Mouse (Mus musculus) kidney, embryonic 16.5 days (tissue): ENCODE measurements at regions not wholly inside any gene's neighbourhood (a gene's known extent, or its start where the extent isn't known, plus 50 kb on each side); places are given as distances from the start of the nearest gene placed in this dataset.
"Not testable (repeated sequence)": the region's sequence is repeated elsewhere in the genome, so short reads cannot be mapped to it uniquely, and the experiment has no call there.

Experiments
- ATAC-seq: fragments of 200-750 bp; cut with Nextera tagmentation; 2 replicates; pipeline ENCODE4 v1.8.0; 2017; ENCODE audit warnings: moderate TSS enrichment; ENCODE audit not compliant: low FRiP score, low TSS enrichment
- H3K27ac ChIP-seq: fragments of 300-500 bp; sonication (generic); 2 replicates; pipeline ENCODE4 v1.5.1; 2014; ENCODE audit warnings: low read length
- H3K27me3 ChIP-seq: fragments of 300-500 bp; sonication (generic); 2 replicates; pipeline ENCODE4 v1.6.1; 2014; ENCODE audit warnings: low read length, control low read depth, mixed read lengths; ENCODE audit not compliant: insufficient read depth
- H3K36me3 ChIP-seq: fragments of 300-500 bp; sonication (generic); 2 replicates; pipeline ENCODE4 v1.6.1; 2014; ENCODE audit warnings: low read length, control low read depth, mixed read lengths; ENCODE audit not compliant: insufficient read depth
- H3K4me1 ChIP-seq: fragments of 300-500 bp; sonication (generic); 2 replicates; pipeline ENCODE4 v1.6.1; 2014; ENCODE audit warnings: low read length, control low read depth, mixed read lengths; ENCODE audit not compliant: insufficient read depth
- H3K4me2 ChIP-seq: fragments of 300-500 bp; sonication (generic); replicated peaks from 2 replicates; pipeline ENCODE4 v1.6.1; 2014; ENCODE audit warnings: low read depth, low read length
- H3K4me3 ChIP-seq: fragments of 300-500 bp; sonication (generic); 2 replicates; pipeline ENCODE4 v1.5.1; 2014; ENCODE audit warnings: mild to moderate bottlenecking, low read length
- H3K9ac ChIP-seq: fragments of 300-500 bp; sonication (generic); replicated peaks from 2 replicates; pipeline ENCODE4 v1.6.1; 2014; ENCODE audit warnings: low read length
- H3K9me3 ChIP-seq: fragments of 300-500 bp; sonication (generic); 2 replicates; pipeline ENCODE4 v1.6.1; 2016; ENCODE audit warnings: low read length, control low read depth
- WGBS: fragments of 180-500 bp; shearing (Covaris S2); extraction: QIAGEN DNeasy Blood & Tissue Kit; methylation state at CpG from one replicate; pipeline ENCODE4 v1.1.7; 2014; 5-methylcytosine and 5-hydroxymethylcytosine counted together

DNA sequence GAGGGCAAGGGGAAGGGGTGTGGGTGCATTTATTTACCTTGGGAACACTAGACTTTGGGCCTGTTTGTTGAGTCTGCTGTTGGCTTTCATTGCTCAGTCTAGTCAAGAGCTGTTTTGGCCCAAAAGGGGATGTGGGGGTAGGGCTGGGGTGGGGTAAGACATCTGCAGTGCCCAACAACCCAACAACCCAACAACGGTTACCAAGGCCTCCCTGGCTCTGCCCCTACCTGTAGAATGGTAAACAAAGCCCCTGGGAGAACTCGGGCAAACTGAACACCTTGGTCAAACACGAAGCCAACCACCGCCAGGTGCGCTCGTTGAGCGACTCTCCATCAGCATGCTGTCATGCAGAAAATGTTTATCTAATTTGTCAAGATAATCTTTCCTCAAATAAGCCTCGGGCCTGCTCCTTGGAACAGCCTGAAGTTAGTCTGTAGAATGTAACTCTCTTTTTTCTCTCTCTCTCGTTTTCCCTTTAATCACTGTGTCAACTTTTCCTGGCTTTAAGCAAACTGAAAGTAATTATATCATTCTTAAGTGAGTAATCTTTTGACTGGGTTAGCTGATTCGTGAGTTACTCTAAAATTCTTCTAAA lies 97.4 kb downstream of the Sox2 start:
- no peak for ATAC-seq
- no peaks in the 10 kb centered on the region for H3K4me1 ChIP-seq
- no peak overlapping the region for H3K4me3 ChIP-seq
- no peak overlapping the region for H3K9ac ChIP-seq
- WGBS: 53% methylated on average over 10 of the region's 10 CpGs
- no peak overlapping the region for H3K27ac ChIP-seq
- no peaks in the 10 kb centered on the region for H3K9me3 ChIP-seq
- H3K27me3 ChIP-seq: no peaks in the 10 kb centered on the region
- H3K36me3 ChIP-seq: no peaks in the 10 kb centered on the region
- H3K4me2 ChIP-seq: no peak overlapping the region

DNA sequence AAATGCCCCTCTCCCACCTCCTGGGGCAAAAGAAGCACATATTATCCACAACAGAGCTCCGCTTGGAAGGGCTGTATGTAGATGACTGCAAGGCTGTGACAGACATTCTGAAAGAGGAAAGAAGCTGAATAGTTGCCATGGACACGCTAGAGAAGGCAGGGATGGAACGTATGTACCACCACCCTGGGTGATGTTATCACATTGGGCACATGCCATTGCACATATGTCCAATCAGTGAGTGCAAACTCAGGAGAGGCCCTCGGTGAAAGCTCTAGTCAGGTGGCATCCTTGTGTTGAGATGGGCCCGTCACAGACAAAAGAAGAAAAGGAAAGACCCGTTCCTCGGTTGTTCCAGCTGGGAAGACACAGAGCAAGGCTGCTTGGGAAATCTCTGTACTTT lies 99.8 kb downstream of the Sox2 start:
- no peaks in the 10 kb centered on the region for H3K27me3 ChIP-seq
- WGBS: 88% methylated on average over 7 of the region's 7 CpGs
- H3K4me3 ChIP-seq: no peak overlapping the region
- no peak overlapping the region for H3K27ac ChIP-seq
- H3K36me3 ChIP-seq: no peaks in the 10 kb centered on the region
- no peaks in the 10 kb centered on the region for H3K4me1 ChIP-seq
- H3K4me2 ChIP-seq: no peak overlapping the region
- ATAC-seq: no peak
- no peak overlapping the region for H3K9ac ChIP-seq
- H3K9me3 ChIP-seq: no peaks in the 10 kb centered on the region

DNA sequence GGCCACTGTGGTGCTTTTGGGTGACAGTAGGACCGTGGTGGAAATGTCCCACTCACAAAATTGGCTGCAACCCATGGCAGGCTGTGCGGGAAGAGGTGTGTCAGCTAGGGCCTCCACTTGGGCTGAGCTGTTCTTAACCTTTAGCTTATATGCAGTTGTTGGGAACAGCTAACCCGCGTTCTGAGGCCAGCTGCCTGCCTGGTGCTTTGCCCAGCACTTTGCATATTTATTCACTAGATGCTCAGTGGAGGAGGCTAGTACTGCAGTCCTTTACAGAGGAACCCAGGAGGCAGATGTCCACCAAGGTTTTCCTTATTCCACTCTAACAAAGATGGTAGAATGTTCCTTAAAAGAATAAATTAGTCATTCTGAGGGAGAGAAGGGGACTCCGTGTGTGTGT lies 101.3 kb downstream of the Sox2 start:
- Histone ChIP-seq H3K27me3 (no peaks in the 10 kb centered on the region), H3K4me2 (no peak overlapping the region), H3K9ac (no peak overlapping the region), H3K27ac (no peak overlapping the region), H3K4me1 (peaks cover 2% of the 10 kb centered on the region; the same call in 1 of the 2 replicates), H3K36me3 (no peaks in the 10 kb centered on the region), H3K4me3 (no peak overlapping the region), H3K9me3 (no peaks in the 10 kb centered on the region)
- no peak for ATAC-seq
- WGBS: 83% methylated on average over 5 of the region's 5 CpGs

DNA sequence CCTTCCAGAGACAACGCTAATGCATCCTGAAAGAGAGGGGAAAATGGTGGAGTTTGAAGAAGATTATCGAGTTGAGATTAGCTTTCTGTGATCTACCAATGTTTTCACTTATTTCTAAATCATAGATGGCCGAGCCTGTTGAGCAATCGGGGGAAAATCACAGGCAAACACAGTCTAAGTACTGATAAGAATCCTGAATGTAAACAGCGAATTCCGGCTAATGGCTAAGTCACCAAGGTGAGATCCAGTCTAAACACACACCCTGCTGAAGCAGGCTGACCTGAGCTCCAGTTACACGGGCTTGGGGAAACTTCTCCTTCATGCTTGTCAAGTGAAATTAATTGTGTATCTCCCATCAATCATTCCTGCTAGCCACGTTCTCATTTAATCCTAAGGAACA lies 103.4 kb downstream of the Sox2 start:
- Histone ChIP-seq H3K4me3 (no peak overlapping the region), H3K9me3 (no peaks in the 10 kb centered on the region), H3K27me3 (no peaks in the 10 kb centered on the region), H3K4me1 (peaks cover 5% of the 10 kb centered on the region; the same call in 1 of the 2 replicates), H3K4me2 (no peak overlapping the region), H3K27ac (no peak overlapping the region), H3K36me3 (no peaks in the 10 kb centered on the region), H3K9ac (no peak overlapping the region)
- ATAC-seq: no peak
- WGBS: 36% methylated on average over 8 of the region's 8 CpGs

DNA sequence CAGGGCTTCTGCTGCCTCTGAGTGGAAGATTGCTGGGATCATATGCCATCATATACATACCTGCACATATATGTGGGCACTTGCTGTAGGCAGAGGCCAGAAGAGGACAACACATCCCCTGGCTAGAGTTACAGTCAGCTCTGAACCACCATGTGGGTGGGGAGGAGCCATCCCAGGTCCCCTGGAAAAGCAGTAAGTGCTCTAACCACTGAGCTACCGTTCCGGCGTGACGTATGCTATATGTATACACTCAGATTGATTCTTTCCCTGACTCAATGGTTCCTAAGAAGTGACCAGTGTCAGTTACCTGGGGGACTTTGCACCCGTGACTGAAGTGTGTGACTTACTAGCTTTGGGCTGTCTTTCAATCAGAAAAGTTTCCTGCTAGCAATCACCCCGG lies 104.6 kb downstream of the Sox2 start:
- WGBS: 91% methylated on average over 6 of the region's 6 CpGs
- ATAC-seq: no peak
- H3K9ac ChIP-seq: no peak overlapping the region
- H3K4me2 ChIP-seq: no peak overlapping the region
- H3K4me3 ChIP-seq: no peak overlapping the region
- H3K27ac ChIP-seq: no peak overlapping the region
- H3K4me1 ChIP-seq: peaks cover 5% of the 10 kb centered on the region; the same call in 1 of the 2 replicates
- no peaks in the 10 kb centered on the region for H3K36me3 ChIP-seq
- H3K27me3 ChIP-seq: no peaks in the 10 kb centered on the region
- H3K9me3 ChIP-seq: no peaks in the 10 kb centered on the region

DNA sequence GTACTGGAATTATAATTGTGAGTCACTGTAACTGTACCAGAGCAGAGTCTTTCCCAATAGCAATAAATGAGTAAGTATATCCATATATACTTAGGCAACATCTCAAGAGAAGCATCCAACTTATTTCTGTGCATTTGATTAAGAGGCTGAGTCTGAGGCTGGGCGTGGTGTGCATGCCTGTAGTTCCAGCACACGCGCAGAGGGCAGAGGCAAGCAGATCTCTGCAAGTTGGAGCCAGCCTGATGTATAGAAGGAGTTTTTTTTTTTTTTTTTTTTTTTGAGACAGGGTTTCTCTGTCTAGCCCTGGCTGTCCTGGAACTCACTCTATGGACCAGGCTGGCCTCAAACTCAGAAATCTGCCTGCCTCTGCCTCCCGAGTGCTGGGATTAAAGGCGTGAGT lies 105.1 kb downstream of the Sox2 start:
- ATAC-seq, H3K27me3 ChIP-seq, H3K36me3 ChIP-seq, H3K4me3 ChIP-seq, H3K27ac ChIP-seq, H3K4me2 ChIP-seq, H3K4me1 ChIP-seq, H3K9me3 ChIP-seq, H3K9ac ChIP-seq: not testable (repeated sequence)
- WGBS: 97% methylated on average over 5 of the region's 5 CpGs

DNA sequence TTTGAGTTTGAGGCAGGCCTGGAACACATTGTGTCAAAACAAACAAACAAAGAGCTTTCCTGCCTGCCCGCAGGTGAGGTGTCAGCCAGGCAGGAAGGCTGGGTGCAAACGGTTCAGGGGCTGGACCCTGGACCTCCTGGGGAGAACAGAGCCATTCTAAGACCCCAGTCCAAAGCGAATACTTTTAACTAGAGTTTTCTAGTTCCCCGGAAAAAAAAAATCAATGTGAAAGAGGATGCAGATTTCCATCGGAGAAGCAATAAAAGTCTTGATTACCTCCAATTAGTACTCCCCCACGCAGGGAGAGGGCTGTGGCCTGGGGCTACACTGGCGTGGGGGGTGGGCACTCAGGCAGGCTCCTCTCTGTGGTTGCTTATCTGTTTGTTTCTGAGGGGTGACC lies 106.4 kb downstream of the Sox2 start:
- no peaks in the 10 kb centered on the region for H3K36me3 ChIP-seq
- H3K27ac ChIP-seq: no peak overlapping the region
- H3K9me3 ChIP-seq: no peaks in the 10 kb centered on the region; the same call in 1 of the 2 replicates
- H3K9ac ChIP-seq: no peak overlapping the region
- ATAC-seq: no peak
- peaks cover 5% of the 10 kb centered on the region; the same call in 1 of the 2 replicates for H3K4me1 ChIP-seq
- WGBS: 12% methylated on average over 7 of the region's 7 CpGs
- H3K4me3 ChIP-seq: no peak overlapping the region
- no peak overlapping the region for H3K4me2 ChIP-seq
- H3K27me3 ChIP-seq: no peaks in the 10 kb centered on the region

DNA sequence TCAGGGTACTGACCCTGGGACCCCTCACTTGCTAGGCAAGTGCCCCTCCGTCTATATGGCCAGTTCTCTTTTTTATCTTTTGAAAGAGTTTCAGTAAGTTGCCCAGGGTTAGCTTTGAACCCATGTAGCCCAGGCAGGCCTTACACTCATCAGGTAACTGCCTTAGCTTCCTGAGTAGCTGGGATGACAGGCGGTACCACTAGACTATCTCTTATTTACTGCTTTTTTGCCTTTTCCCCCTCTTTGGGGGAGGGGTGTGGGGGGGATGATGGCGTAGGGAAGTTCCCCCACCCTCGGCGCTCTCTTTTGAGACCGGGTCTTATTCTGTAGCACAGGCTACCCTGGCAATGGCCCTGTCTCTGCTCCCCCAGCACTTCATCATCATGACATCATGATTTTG lies 106.9 kb downstream of the Sox2 start:
- no peak overlapping the region for H3K4me3 ChIP-seq
- no peak overlapping the region for H3K27ac ChIP-seq
- 53% methylated on average over 6 of the region's 6 CpGs for WGBS
- no peak overlapping the region for H3K9ac ChIP-seq
- no peak overlapping the region for H3K4me2 ChIP-seq
- no peaks in the 10 kb centered on the region; the same call in 1 of the 2 replicates for H3K9me3 ChIP-seq
- no peaks in the 10 kb centered on the region for H3K36me3 ChIP-seq
- H3K4me1 ChIP-seq: peaks cover 5% of the 10 kb centered on the region; the same call in 1 of the 2 replicates
- no peak for ATAC-seq
- no peaks in the 10 kb centered on the region for H3K27me3 ChIP-seq

DNA sequence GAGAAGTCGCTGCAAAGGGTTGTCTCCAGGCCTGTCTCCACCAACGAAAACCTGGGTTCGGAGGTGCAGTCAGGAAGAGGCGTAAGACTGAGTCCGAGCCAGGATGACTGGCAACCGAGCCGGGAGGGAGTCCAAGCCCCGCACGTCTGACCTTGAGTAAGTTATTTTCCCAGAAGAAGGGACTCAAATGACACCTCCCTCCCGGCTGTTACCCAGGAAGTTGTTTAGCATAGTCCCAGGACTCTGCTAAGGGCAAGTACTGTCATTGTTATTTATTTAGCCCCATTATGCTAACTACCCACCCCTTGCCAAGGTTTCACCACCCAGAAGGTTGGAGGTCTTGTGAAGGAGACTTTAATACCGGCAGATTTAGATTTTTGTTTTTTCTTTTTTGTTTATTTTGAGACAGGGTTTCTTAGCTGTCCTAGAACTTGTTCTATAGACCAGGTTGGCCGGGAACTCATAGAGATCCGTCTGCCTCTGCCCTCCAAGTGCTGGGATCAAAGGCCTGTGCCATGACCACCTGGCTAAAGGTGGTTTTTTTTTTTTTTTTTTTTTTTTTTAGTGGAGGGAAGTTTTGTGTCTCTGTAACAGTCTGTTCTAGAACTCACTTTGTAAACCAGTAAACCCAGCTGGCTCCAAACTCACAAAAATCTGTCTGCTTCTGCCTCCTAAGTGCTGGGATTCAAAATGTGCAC lies 107.8 kb downstream of the Sox2 start:
- Histone ChIP-seq H3K4me2 (no peak overlapping the region), H3K4me3 (no peak overlapping the region), H3K27me3 (no peaks in the 10 kb centered on the region), H3K9me3 (no peaks in the 10 kb centered on the region; the same call in 1 of the 2 replicates), H3K4me1 (peaks cover 5% of the 10 kb centered on the region; the same call in 1 of the 2 replicates), H3K9ac (no peak overlapping the region), H3K27ac (no peak overlapping the region), H3K36me3 (no peaks in the 10 kb centered on the region)
- no peak for ATAC-seq
- WGBS: 21% methylated on average over 13 of the region's 13 CpGs

DNA sequence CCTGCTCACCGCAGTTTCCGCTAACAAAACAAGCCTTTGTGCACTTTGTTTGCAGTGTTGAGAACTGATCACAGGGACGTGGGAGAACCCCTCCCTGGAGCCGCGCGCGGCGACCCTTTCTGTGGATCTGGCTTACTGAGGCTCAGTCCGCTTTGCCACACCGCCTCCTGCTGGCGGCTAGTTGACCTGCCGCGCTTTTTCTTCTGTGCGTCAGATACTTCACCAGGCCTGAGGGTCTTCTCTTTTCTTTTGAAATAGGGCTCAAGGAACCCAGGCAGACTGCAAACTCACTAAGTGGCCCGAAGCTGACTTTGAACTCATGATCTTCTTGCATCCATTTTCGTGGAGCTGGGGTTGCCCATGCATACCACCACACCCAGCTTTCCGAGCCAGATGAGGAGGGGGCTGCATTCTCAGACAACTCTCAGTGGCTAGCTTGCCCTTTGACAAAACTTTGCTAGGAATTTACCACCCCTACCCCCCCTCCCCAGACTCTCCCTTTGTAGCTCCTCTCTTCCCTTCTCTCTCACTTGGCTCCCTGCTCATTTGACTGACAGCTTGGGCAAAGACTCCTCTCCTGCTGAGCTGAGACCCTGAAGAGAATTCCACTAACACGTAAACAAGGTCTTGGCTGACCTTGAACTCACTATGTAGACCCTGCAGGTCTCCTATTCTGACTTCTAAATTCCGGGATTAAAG lies 109.9 kb downstream of the Sox2 start:
- Histone ChIP-seq H3K27ac (no peak overlapping the region), H3K36me3 (no peaks in the 10 kb centered on the region), H3K9ac (no peak overlapping the region), H3K9me3 (no peaks in the 10 kb centered on the region; the same call in 1 of the 2 replicates), H3K4me1 (peaks cover 5% of the 10 kb centered on the region; the same call in 1 of the 2 replicates), H3K4me3 (no peak overlapping the region), H3K27me3 (no peaks in the 10 kb centered on the region), H3K4me2 (no peak overlapping the region)
- no peak for ATAC-seq
- 88% methylated on average over 19 of the region's 19 CpGs for WGBS
